Comparison of ENCODE assay signal across 8 mouse cellular contexts in the genomic region with DNA sequence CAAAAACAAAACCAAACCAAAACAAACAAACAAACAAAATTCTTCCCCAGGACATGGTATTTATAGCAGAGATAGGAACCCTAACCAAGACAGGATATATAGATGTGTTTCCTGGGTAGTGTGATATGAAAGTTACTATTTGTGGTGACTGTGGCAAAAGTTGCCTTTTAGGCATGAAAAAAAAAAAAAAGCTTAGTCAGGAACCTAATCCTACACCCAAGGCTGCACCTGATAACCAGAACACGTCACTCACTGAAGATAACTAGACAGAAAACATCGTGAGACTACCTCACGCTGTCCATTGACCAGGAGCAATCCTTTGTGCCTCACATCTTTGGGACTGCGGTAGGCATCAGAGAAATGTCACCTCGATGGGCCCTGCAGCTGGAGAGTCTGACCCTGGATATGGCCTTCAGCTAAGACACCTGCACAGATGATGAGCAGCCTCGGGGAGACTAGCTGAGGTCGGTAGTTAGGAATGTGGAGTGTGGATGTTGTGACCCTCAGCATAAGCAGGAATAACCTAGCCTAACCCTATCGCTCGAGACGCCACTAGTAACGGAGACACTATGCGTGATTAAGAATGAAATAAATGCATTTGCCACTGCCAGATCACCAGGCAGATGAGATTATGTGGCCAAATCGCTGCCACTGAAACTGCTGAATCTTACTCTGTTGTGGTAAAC. TPM values are rescaled to one million over a fixed set of nuclear protein-coding genes. Genes with fewer than 3 reads are reported as not detected.
DNase-seq lines count a peak whose midpoint lies in the region; ATAC-seq and TF ChIP-seq lines count a peak whose summit lies in the region.

Gene Oasl2, plus strand, starts transcription at position 249 of the 686 bp plus-strand sequence.

- H3K36me3 ChIP-seq in thymus, adult 2 months (ENCODE audit: control insufficient read depth, insufficient read depth, low read length): no peaks in the 10 kb centered on the region
- no peaks in the 10 kb centered on the region for H3K36me3 ChIP-seq in intestine, embryonic 15.5 days

- H3K27ac ChIP-seq in cerebellum, adult 2 months (ENCODE audit: insufficient read depth, low read length): peak within 1 kb of the TSS; percentile 64; the same call in 1 of the 2 replicates
- H3K27ac ChIP-seq in thymus, adult 2 months (ENCODE audit: control insufficient read depth, insufficient read depth, low read length): peak within 1 kb of the TSS; percentile 60
- H3K27ac ChIP-seq in intestine, embryonic 15.5 days: peak within 1 kb of the TSS; percentile 20

- H3K27me3 ChIP-seq in cerebellum, adult 2 months (ENCODE audit: control insufficient read depth, insufficient read depth, low read length): no peaks in the 10 kb centered on the region
- no peaks in the 10 kb centered on the region for H3K27me3 ChIP-seq in thymus, adult 2 months (ENCODE audit: control insufficient read depth, insufficient read depth, low read length)
- H3K27me3 ChIP-seq in intestine, embryonic 15.5 days (replicated peaks): no peaks in the 10 kb centered on the region

- no peak; the same call in 1 of the 2 replicates for ATAC-seq in intestine, embryonic 15.5 days
- ATAC-seq in neutrophil, adult 5-6 weeks (ENCODE audit: extremely low read depth, insufficient number of reproducible peaks, low FRiP score, poor library complexity, severe bottlenecking): peak; percentile 19; the same call in 1 of the 2 replicates

- H3K4me1 ChIP-seq in cerebellum, adult 2 months (ENCODE audit: control insufficient read depth, insufficient read depth, low read length): no peaks in the 10 kb centered on the region
- peaks cover 11% of the 10 kb centered on the region for H3K4me1 ChIP-seq in thymus, adult 2 months (replicated peaks; ENCODE audit: control insufficient read depth, insufficient read depth, low read length)
- peaks cover 9% of the 10 kb centered on the region; the same call in 1 of the 2 replicates for H3K4me1 ChIP-seq in intestine, embryonic 15.5 days (replicated peaks)

- WGBS in cerebellum, adult 2 months: 66% methylated on average over 13 of the region's 13 CpGs
- 9% methylated on average over 13 of the region's 13 CpGs for WGBS in thymus, adult 2 months
- WGBS in intestine, embryonic 15.5 days: 54% methylated on average over 13 of the region's 13 CpGs

- no peak for DNase-seq in cerebellum, adult 2 months
- DNase-seq in cerebellum, adult 18-20 months: no peak
- DNase-seq in thymus, adult 2 months: no peak
- DNase-seq in thymus, postnatal 4 days: no peak
- no peak for DNase-seq in ovary, postnatal 10 days (ENCODE audit: low spot score)
- no peak for DNase-seq in cerebellum, postnatal 10 days

- no peak for TF ChIP-seq POLR2A in cerebellum, adult 2 months (IDR thresholded peaks at IDR 0.05; ENCODE audit: borderline replicate concordance, insufficient read depth, low read length)
- no peak for TF ChIP-seq POLR2A in thymus, adult 2 months (IDR thresholded peaks at IDR 0.05; ENCODE audit: control insufficient read depth, extremely low read depth, insufficient read depth, low read length, poor library complexity)

- no peak within 1 kb of the TSS for H3K4me3 ChIP-seq in cerebellum, adult 2 months (replicated peaks; ENCODE audit: insufficient read depth, low read depth, low read length)
- peak within 1 kb of the TSS; percentile 39 for H3K4me3 ChIP-seq in thymus, adult 2 months (ENCODE audit: control insufficient read depth, insufficient read depth, low read length)
- peak within 1 kb of the TSS; percentile 25 for H3K4me3 ChIP-seq in intestine, embryonic 15.5 days (replicated peaks)

- no peaks in the 10 kb centered on the region for H3K9me3 ChIP-seq in intestine, embryonic 15.5 days

- no peak for TF ChIP-seq CTCF in cerebellum, adult 2 months (IDR thresholded peaks at IDR 0.05; ENCODE audit: borderline replicate concordance, insufficient read depth, low read depth, low read length)
- TF ChIP-seq CTCF in thymus, adult 2 months (IDR thresholded peaks at IDR 0.05; ENCODE audit: borderline replicate concordance, control insufficient read depth, extremely low read depth, insufficient read depth, low read length, poor library complexity): no peak

- H3K4me2 ChIP-seq in intestine, embryonic 15.5 days (replicated peaks): peak within 1 kb of the TSS; percentile 56

- peak within 1 kb of the TSS; percentile 26 for H3K9ac ChIP-seq in intestine, embryonic 15.5 days

RNA-seq across cellular contexts. Expression of gene Oasl2, which starts in this region (rescaled TPM):
- 5.3 and 6.9 TPM in 2 replicates for polyA plus RNA-seq in cerebellum, adult 2 months (2012; rRNA removed)
- polyA plus RNA-seq in thymus, adult 2 months (2012; rRNA removed): 22.0 and 31.7 TPM in 2 replicates
- 5.5 and 8.0 TPM in 2 replicates for polyA plus RNA-seq in intestine, embryonic 15.5 days (2015; fragmentation: Nextera tagmentation; extraction: Ambion mirVana)
- 336 and 355 TPM in 2 replicates for total RNA-seq in neutrophil, adult 5-6 weeks (2017)
